Mouse (Mus musculus): ENCODE measurements around the gene Rpgrip1.

Gene Rpgrip1

DNA sequence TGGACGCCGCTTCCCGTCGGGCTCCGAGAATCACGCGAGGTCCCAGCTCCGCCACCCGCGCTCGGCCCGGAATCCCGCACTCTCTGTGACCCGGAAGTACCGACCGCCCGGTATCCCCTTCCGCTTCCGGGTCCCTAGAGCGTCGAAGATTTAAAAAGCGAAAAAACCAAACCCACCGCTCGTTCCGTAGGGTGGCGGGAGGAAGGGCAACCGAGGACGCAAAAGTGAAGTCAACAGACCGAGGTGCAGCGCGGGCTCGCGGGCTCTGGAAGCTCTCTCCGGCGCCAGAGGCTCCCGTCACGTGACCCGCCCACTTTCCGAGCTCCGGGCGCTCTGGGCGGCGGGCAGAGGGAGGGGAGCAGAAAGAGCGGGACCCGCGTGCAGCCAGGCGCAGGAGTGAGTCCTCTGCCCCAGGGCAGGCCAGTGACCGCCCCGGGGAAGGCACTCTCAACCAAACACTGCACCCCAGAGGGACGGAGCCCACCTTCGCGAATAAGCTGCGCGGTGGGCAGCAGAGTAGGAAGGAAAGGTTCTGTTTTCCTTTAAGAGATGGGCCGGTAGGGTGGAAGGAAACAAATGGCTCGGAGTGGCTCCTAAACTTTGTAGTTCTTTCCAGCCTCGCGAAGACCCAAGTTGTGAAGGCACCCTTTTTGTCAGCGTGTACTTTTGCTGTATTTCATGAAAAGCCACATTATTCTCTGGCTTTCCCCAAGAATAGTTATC is 86.8 kb downstream of the Rpgrip1 start, which contains the start of gene Supt16:
Gene Supt16 (minus strand): TSS at position 261 of the 723 bp plus-strand sequence.
- peak; percentile 79 for DNase-seq (ENCODE audit: low spot score)

DNA sequence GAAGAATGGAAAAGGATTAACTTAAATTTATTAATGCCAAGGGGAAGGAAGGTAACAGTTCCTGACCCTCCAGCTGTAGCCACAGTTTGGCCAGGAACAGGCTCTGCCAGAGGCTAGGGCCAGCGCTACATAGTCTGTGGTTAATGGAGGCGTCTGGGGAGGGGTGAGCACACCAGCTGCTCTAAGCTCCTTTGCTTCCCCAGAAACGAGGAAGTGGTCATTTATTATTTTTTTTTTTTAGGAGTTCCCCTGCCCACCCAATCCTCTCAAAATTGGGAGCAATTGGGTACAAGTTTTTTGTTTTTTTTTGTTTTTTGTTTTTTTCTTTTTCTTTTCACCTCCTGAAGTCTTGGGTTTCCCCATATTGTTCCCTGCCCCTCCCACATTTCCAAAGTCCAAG is 87.6 kb downstream of the Rpgrip1 start:
- no peak for DNase-seq (ENCODE audit: low spot score)

DNA sequence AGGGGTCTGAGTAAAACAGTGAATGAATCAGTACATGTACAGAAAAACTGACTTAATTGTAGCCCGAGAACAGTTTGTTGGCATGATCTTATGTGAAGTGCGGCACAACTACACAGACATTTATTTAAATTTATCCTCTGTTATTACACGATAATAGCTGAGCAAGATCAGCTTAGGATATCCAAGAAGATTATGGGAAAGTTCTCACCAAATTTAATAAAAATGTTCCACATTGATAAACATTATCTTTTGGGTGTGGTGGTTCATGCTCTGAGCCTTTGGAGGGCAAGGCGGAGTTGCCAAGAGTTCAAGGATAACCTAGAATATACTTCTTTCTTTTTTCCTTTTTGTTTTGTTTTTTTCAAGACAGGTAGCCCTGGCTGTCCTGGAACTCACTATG is 88.9 kb downstream of the Rpgrip1 start:
- DNase-seq (ENCODE audit: low spot score) = no peak
